Mouse (Mus musculus) forebrain, embryonic 16.5 days (tissue): ENCODE data around the gene Acacb. TPM values are rescaled to one million over a fixed set of nuclear protein-coding genes. Genes with fewer than 3 reads are reported as not detected.

Source experiments
- ATAC-seq: fragments of 200-750 bp; cut with Nextera tagmentation; 2 replicates; pipeline ENCODE4 v1.8.0; 2017; ENCODE audit warnings: mild to moderate bottlenecking, moderate library complexity
- H3K27ac ChIP-seq: fragments of 300-500 bp; sonication (generic); 2 replicates; pipeline ENCODE4 v1.5.1; 2014; ENCODE audit warnings: low read length, control low read depth
- H3K27me3 ChIP-seq: fragments of 300-500 bp; sonication (generic); replicated peaks from 2 replicates; pipeline ENCODE4 v1.6.1; 2014; ENCODE audit warnings: low read length; ENCODE audit not compliant: control insufficient read depth, insufficient read depth
- H3K36me3 ChIP-seq: fragments of 300-500 bp; sonication (generic); 2 replicates; pipeline ENCODE4 v1.6.1; 2014; ENCODE audit not compliant: control insufficient read depth, insufficient read depth
- H3K4me1 ChIP-seq: fragments of 300-500 bp; sonication (generic); replicated peaks from 2 replicates; pipeline ENCODE4 v1.6.1; 2014; ENCODE audit warnings: low read length; ENCODE audit not compliant: control insufficient read depth, insufficient read depth
- H3K4me2 ChIP-seq: fragments of 300-500 bp; sonication (generic); 2 replicates; pipeline ENCODE4 v1.6.1; 2014; ENCODE audit warnings: mild to moderate bottlenecking, low read length, control low read depth
- H3K4me3 ChIP-seq: fragments of 300-500 bp; sonication (generic); replicated peaks from 2 replicates; pipeline ENCODE4 v1.5.1; 2014; ENCODE audit warnings: mild to moderate bottlenecking, low read length, control low read depth
- H3K9ac ChIP-seq: fragments of 300-500 bp; sonication (generic); replicated peaks from 2 replicates; pipeline ENCODE4 v1.6.1; 2014; ENCODE audit warnings: low read depth, low read length, control low read depth
- H3K9me3 ChIP-seq: fragments of 300-500 bp; sonication (generic); 2 replicates; pipeline ENCODE4 v1.6.1; 2016; ENCODE audit warnings: low read length; ENCODE audit not compliant: control insufficient read depth
- WGBS: fragments of 180-500 bp; shearing (Covaris S2); extraction: QIAGEN DNeasy Blood & Tissue Kit; methylation state at CpG from one replicate; pipeline ENCODE4 v1.1.7; 2014; 5-methylcytosine and 5-hydroxymethylcytosine counted together
- polyA plus RNA-seq: library from polyadenylated mRNA; unstranded; fragments of >200 nt; fragmentation: Nextera tagmentation; extraction: Ambion mirVana; gene quantifications from 2 replicates; pipeline ENCODE4 v1.2.1, GENCODE M21; 2015

Acacb gene
- polyA plus RNA-seq, 1 experiment from 2014 or later = 2.9 TPM

DNA sequence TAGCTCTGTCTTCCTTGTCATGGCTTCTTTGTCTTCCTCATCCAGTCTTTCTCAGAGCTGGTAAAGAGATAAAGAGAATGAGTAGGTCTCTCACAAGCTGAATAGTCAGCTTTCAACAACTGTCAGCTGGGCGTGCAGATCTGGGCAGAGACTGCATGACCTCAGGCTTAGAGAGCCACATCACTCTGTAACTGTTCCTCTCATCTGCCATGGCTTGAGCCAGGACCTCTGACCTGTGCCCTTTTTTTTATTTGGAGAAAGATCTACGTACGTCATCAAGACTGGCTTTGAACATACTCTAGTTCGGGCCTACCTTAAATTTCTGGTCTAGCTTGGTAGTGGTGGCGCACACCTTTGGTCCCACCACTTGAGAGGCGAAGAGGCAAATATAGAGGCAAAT, 13.5 kb upstream of the Acacb start:
- no peak for ATAC-seq
- Histone ChIP-seq H3K4me3 (no peak overlapping the region), H3K4me1 (peaks cover 11% of the 10 kb centered on the region), H3K36me3 (no peaks in the 10 kb centered on the region), H3K9ac (no peak overlapping the region), H3K27ac (no peak overlapping the region), H3K4me2 (no peak overlapping the region), H3K27me3 (no peaks in the 10 kb centered on the region), H3K9me3 (no peaks in the 10 kb centered on the region)
- 88% methylated on average over 6 of the region's 6 CpGs for WGBS

DNA sequence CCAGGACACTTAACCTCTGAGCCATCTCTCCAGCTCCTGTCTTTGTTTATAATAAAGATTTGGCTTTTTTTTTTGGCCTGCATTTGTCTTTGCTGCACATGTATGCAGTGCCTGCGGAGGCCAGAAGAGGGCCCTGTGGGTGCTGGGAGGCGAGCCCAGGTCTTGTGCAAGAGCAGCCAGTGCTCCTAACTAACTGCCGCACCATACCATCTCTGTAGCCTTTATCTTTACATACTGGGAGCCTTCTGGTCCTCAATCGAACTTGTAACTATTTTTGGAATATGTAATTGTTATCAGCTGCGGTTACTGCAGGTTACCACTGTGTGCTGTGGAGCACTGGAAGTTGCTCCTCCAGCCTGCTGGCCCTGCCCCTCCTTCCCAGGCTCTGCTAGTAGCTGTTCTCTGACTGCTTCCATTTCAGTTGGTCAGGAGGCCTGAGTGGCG, 12.2 kb upstream of the Acacb start:
- Histone ChIP-seq H3K4me1 (peaks cover 22% of the 10 kb centered on the region), H3K27me3 (no peaks in the 10 kb centered on the region), H3K27ac (no peak overlapping the region), H3K36me3 (no peaks in the 10 kb centered on the region), H3K9ac (no peak overlapping the region), H3K9me3 (no peaks in the 10 kb centered on the region), H3K4me2 (no peak overlapping the region), H3K4me3 (no peak overlapping the region)
- no peak for ATAC-seq
- WGBS = 57% methylated on average over 6 of the region's 6 CpGs

DNA sequence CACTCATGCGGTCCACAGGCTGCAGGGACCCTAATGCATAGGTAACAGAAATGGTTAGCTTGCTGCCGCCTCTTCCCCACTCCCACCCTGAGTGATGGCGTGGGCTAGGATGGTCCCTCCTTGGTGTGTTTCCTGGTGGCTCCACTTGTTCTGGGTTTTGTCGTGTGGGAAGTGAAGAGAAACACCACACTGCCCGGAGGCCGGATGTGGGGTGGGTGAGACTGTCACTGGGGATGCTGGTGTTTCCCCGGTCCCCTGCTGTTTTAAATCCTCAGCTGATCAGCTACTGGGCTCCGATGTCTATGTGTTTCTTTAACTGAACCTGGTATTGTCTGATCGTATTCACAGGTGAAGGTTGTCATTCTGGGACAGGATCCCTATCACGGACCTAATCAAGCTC, 10.8 kb upstream of the Acacb start:
- H3K9ac ChIP-seq = no peak overlapping the region
- no peak overlapping the region for H3K4me3 ChIP-seq
- no peaks in the 10 kb centered on the region for H3K27me3 ChIP-seq
- ATAC-seq = no peak
- 88% methylated on average over 10 of the region's 10 CpGs for WGBS
- H3K36me3 ChIP-seq = no peaks in the 10 kb centered on the region
- no peak overlapping the region for H3K27ac ChIP-seq
- no peak overlapping the region for H3K4me2 ChIP-seq
- H3K9me3 ChIP-seq = no peaks in the 10 kb centered on the region
- peaks cover 28% of the 10 kb centered on the region for H3K4me1 ChIP-seq

DNA sequence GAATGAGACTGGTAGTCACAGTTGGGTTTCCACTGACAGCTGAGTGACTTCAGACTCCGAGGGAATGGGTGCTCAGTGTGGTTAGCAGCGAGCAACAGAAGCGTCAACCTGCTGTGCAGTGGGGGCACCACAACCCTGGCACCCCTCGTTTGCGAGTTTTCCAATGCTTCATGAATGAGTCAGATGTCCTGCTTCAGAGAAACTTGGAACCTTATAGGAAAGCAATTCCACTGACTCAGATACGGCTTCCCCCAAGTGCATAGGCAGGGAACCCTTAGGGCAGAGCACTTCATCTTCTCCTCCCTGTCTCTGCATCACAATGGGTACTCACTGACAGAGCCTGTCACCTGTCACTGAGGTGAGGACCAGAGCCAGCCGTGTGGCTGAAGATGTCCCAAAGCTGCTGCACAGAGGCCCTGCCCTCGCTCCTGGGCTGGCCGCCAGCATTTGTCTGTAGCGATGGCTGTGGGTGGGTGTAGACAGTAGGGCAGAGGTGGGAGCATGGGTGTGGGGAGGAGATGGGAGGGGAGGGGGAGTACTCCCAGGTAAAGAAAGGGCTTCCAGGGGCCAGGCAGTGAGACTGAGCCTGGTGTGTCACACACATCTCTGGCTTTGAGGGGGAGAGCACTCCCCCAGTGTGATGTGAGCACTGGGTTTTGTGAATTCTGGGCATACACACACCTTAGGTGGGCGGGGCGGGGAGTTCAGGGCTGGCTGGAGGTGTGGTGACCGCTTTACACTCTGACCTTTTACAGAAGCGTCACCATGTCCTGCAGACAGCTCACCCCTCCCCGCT, 8.7 kb upstream of the Acacb start:
- Histone ChIP-seq H3K4me2 (no peak overlapping the region), H3K9me3 (no peaks in the 10 kb centered on the region), H3K9ac (no peak overlapping the region), H3K4me3 (no peak overlapping the region), H3K27ac (no peak overlapping the region), H3K4me1 (peaks cover 19% of the 10 kb centered on the region), H3K27me3 (no peaks in the 10 kb centered on the region), H3K36me3 (no peaks in the 10 kb centered on the region)
- 76% methylated on average over 15 of the region's 15 CpGs for WGBS
- no peak for ATAC-seq

DNA sequence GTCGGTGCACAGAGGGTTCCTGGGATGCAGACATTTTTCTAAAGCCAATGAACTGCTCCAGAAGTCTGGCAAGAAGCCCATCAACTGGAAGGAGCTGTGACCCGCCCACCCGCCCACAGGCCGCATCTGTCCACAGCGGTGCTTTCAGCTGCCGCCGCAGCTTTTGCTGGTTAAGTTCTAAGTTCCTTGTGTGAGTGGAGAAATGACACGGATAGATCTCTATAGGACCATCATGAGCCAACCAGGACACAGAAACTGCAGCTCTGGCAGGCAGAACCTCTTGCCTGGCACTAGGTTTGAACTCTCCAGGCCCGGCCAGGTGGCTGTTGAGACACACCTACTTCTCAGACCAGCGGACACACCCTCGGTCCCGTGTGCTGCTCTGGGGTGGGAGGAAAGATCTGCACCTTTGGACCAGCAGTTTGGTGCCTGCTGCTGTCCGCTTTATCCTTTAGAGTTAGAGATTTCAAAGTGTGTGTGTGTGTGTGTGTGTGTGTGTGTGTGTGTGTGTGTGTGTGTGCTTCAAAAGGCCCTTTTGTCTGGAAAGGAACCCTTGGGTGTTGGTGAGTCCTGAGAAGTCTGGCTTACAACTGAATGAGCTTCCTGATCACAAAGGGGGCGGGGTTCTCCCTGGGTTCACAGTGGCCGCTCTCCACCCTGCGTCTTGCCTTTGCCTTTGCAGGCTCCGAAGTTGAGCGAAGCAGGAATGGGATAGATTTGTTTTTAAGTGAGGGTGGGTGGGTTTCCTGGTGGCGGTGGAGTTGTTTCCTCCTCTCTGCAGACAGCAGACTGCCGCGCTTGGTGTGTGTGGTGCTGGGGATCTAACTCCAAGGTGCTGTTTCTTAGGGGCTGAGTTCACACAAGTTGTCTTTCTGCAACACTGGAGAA, 7.8 kb upstream of the Acacb start:
- no peak overlapping the region for H3K9ac ChIP-seq
- WGBS = 49% methylated on average over 21 of the region's 21 CpGs
- H3K27me3 ChIP-seq = no peaks in the 10 kb centered on the region
- no peaks in the 10 kb centered on the region for H3K9me3 ChIP-seq
- peak; percentile 60 for ATAC-seq
- H3K4me2 ChIP-seq = no peak overlapping the region
- no peaks in the 10 kb centered on the region for H3K36me3 ChIP-seq
- no peak overlapping the region for H3K4me3 ChIP-seq
- H3K27ac ChIP-seq = peak overlapping the region; percentile 69
- H3K4me1 ChIP-seq = peaks cover 19% of the 10 kb centered on the region

DNA sequence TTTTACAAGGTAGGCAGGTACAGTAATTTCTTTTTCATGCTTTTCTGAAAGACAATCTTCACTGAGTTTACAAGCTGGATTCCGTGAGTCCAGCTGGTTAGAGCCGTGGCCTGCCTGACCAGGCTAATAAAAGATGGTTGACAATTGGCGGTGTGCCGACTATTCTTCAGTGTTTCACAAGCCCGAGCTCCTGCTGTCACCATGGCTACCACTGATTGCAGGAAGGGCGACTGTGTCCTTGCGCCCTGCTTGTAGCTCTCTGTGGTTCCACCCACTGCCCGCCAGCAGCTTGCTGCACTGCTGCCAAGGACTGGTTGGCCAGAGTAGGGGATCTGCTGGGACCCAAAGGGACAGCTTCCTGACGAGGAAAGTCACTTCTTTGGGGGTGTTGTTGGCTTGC, 7.2 kb upstream of the Acacb start:
- Histone ChIP-seq H3K4me3 (no peak overlapping the region), H3K27me3 (no peaks in the 10 kb centered on the region), H3K9me3 (no peaks in the 10 kb centered on the region), H3K27ac (peak overlapping the region; percentile 69), H3K36me3 (no peaks in the 10 kb centered on the region), H3K4me1 (peaks cover 19% of the 10 kb centered on the region), H3K9ac (no peak overlapping the region; the same call in 1 of the 2 replicates), H3K4me2 (no peak overlapping the region)
- ATAC-seq = peak; percentile 88
- WGBS = 10% methylated on average over 9 of the region's 9 CpGs

DNA sequence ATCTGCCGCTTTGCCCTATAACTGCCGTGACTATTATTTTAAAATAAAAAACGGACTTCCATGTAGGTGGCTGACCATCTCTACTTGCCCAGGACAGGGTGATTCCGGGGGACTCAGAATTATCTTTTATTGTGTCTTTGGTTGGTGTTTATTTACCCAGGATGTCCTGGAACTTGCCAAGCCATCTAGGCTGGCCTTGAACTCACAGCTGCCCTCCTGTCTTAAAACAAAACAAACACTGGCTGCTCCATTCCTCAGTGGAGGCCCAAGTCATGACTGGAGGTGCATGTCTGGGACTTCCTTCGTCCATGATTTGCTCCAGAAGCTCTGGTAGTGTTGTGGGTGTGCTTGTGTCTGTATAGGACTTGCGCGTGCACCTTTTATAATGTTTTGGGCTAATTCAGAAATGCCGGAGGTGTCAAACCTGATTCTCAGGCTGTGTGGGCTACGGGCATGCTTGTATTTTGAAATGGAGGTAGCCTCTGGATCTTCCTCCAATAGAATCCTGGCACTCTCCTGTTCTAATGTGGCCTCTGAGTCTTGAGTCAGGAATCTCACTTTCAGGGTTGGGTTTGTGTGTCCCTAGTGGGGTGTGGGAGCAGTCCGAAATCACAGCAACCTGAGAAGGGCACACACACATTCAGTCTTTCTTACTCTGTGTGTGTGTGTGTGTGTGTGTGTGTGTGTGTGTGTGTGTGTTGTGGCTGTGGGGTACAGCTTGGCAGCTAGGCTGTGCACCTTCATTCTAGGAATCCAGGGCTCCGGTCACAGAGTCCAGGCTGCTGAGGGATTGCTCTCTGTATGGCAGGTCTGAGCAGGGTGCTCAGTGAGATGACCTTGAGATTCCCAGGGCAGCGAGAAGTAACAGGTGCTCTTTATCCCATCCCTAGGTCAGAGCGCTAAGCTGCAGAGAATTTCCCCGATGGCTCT, 973 bp downstream of the Acacb start:
- 86% methylated on average over 14 of the region's 14 CpGs for WGBS
- Histone ChIP-seq H3K4me2 (no peak overlapping the region), H3K4me3 (no peak overlapping the region), H3K4me1 (no peaks in the 10 kb centered on the region), H3K27ac (no peak overlapping the region), H3K36me3 (no peaks in the 10 kb centered on the region), H3K9me3 (no peaks in the 10 kb centered on the region), H3K27me3 (no peaks in the 10 kb centered on the region), H3K9ac (no peak overlapping the region)
- no peak for ATAC-seq

DNA sequence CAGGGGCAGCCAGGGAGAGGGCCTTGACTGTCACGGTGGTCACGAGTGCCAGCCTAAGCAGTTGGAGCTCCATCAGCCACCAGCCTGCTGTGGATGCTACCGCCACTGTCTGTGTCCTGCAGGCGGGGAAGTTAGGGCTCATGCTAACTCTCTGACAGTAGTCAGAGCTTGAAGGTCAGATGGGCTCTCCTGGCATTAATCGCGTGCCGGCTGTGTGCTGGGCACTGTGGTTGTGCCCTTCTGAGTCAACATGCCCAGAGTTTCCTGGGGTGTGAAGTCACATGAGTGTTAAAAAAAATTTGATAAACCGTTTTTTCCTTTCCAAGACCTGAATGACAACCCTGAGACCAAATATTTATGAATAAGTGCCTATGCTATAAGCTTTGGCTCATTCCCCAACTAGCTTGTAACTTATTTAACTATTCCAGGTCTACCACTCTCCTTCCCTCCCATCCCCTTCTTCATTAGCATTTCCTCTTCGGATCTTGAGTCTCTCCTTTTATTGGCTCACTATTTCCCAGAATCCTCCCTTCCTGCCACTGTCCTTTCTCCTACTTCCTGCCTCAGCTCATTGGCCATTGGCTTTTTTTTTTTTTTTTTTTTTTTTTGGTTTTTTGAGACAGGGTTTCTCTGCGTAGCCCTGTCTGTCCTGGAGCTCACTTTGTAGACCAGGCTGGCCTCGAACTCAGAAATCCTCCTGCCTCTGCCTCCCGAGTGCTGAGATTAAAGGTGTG, 6.2 kb downstream of the Acacb start:
- Histone ChIP-seq H3K27ac (no peak overlapping the region), H3K36me3 (no peaks in the 10 kb centered on the region), H3K9me3 (no peaks in the 10 kb centered on the region), H3K4me3 (no peak overlapping the region), H3K9ac (no peak overlapping the region), H3K4me2 (no peak overlapping the region), H3K4me1 (no peaks in the 10 kb centered on the region), H3K27me3 (no peaks in the 10 kb centered on the region)
- ATAC-seq = no peak
- WGBS = 84% methylated on average over 12 of the region's 12 CpGs
